Comparison of ENCODE assay signal across 15 mouse cellular contexts in the genomic region with DNA sequence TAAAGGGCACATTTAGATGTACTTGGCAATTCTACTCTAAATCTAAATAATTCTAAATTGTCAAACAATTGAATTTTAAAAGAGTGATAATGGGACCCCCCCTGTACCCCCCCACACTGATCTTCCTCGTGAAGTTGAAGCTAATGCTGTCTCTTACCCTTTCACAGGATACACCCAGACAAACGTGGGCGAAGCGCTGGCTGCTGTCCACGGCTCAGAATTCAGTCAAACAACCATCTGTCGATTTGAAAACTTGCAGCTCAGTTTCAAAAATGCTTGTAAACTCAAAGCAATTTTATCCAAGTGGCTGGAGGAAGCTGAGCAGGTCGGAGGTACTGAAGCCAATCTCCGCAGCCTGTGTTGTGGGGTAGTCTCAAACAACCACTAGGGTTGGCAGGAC. TPM values are rescaled to one million over a fixed set of nuclear protein-coding genes. Genes with fewer than 3 reads are reported as not detected.
DNase-seq lines count a peak whose midpoint lies in the region; ATAC-seq lines count a peak whose summit lies in the region.
"Had no signal": no experiment of that assay in that cellular context is flagged by ENCODE, and none has a peak within 500 bp of the region (broad histone marks: within the 10 kb centered on the region; RNA-seq: fewer than 3 reads in every experiment).

No protein-coding gene starts in this region.

- no peaks in the 10 kb centered on the region for H3K4me1 ChIP-seq in heart, embryonic 12.5 days (replicated peaks)
- H3K4me1 ChIP-seq: hindbrain, embryonic 15.5 days; neural tube, embryonic 13.5 days had no signal

- intact Hi-C loops in left cerebral cortex, postnatal 4 days (cut with DNase I): no loop called here

- no peaks in the 10 kb centered on the region for H3K36me3 ChIP-seq in heart, embryonic 12.5 days
- H3K36me3 ChIP-seq: hindbrain, embryonic 15.5 days; neural tube, embryonic 13.5 days had no signal

- no peak overlapping the region for H3K4me2 ChIP-seq in heart, embryonic 12.5 days
- H3K4me2 ChIP-seq: hindbrain, embryonic 15.5 days; neural tube, embryonic 13.5 days had no signal

- H3K4me3 ChIP-seq in heart, embryonic 12.5 days: no peak overlapping the region
- H3K4me3 ChIP-seq: hindbrain, embryonic 15.5 days; neural tube, embryonic 13.5 days had no signal

- peak; percentile 10 for DNase-seq in cerebellum, adult 11-12 months
- peak; percentile 70 to 75 for DNase-seq in cerebellum, postnatal 25 days
- DNase-seq in layer of hippocampus, adult 9-10 months (ENCODE audit: low spot score): peak; percentile 67
- DNase-seq in left cerebral cortex, postnatal 4 days: peak; percentile 45
- no peak for DNase-seq in T-cell, adult 2 months (ENCODE audit: low spot score)
- no peak for DNase-seq in ovary, postnatal 36 days (ENCODE audit: low spot score)
- DNase-seq: heart, adult 18-20 months; kidney, postnatal 36 days; thymus, postnatal 14 days had no signal

- no peak overlapping the region for H3K27ac ChIP-seq in heart, embryonic 12.5 days (ENCODE audit: poor library complexity, severe bottlenecking)
- H3K27ac ChIP-seq: hindbrain, embryonic 15.5 days; neural tube, embryonic 13.5 days had no signal

- no peak overlapping the region for H3K9ac ChIP-seq in heart, embryonic 12.5 days
- H3K9ac ChIP-seq: hindbrain, embryonic 15.5 days; neural tube, embryonic 13.5 days had no signal

- no peaks in the 10 kb centered on the region for H3K27me3 ChIP-seq in heart, embryonic 12.5 days (replicated peaks)
- H3K27me3 ChIP-seq: hindbrain, embryonic 15.5 days; neural tube, embryonic 13.5 days had no signal

- ATAC-seq in cerebellum, adult (ENCODE audit: insufficient number of reproducible peaks, low FRiP score, low TSS enrichment): no peak
- no peak for ATAC-seq in heart, embryonic 12.5 days (ENCODE audit: insufficient number of reproducible peaks, low FRiP score)
- ATAC-seq: activated CD4-positive, CD25-positive, alpha-beta regulatory T cell, adult 4 months had no signal

- 65% methylated on average over 8 of the region's 8 CpGs for WGBS in heart, embryonic 12.5 days

- H3K9me3 ChIP-seq in heart, embryonic 12.5 days (replicated peaks): no peaks in the 10 kb centered on the region
- H3K9me3 ChIP-seq: hindbrain, embryonic 15.5 days; neural tube, embryonic 13.5 days had no signal

RNA-seq across cellular contexts. Expression of gene Pou1f1, which starts 11.4 kb away (rescaled TPM):
- total RNA-seq in left cerebral cortex, postnatal 4 days (2021): not detected
- polyA plus RNA-seq in heart, embryonic 12.5 days (2016; fragmentation: Nextera tagmentation; extraction: Ambion mirVana): not detected in 2 replicates
- total RNA-seq: heart, adult 18-20 months had no signal
- polyA plus RNA-seq: liver, embryonic 16.5 days; neural tube, embryonic 13.5 days had no signal

RNA-seq across cellular contexts. Expression of gene Chmp2b, which starts 30.9 kb away (rescaled TPM):
- 10 to 100 TPM; 90.4 to 93.1 TPM for total RNA-seq in left cerebral cortex, postnatal 4 days (2021)
- 61.0 and 63.3 TPM in 2 replicates for polyA plus RNA-seq in heart, embryonic 12.5 days (2016; fragmentation: Nextera tagmentation; extraction: Ambion mirVana)

Comparison
In these comparisons a context has a peak if more than half of its experiments do, and no peak if none do; other contexts are left out.
1. DNase-seq: peak in cerebellum, adult 11-12 months (single experiment), cerebellum, postnatal 25 days (2 of 2), layer of hippocampus, adult 9-10 months (single experiment) and left cerebral cortex, postnatal 4 days (single experiment); none in T-cell, adult 2 months (single experiment) and ovary, postnatal 36 days (single experiment).